ENCODE assay signal across 8 mouse cellular contexts in the genomic region with DNA sequence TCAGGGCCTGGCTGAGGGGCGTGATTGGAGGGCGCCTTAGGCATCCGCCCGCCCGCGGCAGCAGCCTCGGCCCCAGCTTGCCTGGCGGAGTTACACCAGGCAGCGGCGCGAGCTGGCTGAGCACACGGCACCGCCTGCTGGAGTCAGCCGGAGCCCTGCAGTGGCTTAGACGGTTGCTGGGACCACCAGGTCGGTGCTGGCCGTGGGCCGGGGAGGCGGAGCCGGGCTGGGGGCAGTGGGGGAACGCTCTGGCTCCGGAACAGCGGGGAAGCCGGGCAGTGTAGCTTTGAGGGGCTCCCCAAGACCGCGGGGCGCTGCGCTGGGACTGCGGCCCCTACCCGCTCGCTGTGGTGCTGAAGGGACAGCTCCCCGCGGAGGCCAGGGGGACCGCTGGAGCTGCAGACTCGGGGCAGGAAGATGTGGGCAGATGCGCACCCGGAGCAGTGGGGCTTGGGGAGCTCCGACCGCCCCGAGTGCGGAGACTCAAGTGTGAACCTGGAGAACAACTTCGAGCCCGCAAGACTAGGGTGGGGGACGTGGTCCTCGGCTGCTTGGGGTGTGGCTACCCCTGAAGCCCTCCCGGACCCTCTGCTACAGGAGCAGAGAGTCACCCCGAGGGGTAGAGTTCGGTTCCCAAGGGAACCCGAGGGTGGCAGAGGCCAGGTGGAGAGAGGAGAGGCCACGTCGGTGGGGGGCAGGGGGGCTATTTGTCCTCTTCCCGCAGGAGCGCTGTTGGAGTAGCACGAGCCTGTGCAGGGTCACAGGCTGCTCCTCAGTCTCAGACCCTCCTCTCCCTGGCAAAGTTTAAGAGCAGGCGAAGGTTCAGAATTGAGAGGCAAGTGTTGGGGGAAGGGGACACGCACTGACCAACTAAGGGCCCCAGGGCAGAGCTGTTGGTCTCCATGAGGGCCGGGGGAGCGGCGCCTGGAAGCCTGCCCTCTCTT. TPM values are rescaled to one million over a fixed set of nuclear protein-coding genes. Genes with fewer than 3 reads are reported as not detected.
DNase-seq lines count a peak whose midpoint lies in the region; ATAC-seq and TF ChIP-seq lines count a peak whose summit lies in the region.

No protein-coding gene starts in this region.

- H3K4me2 ChIP-seq in hindbrain, postnatal 0 days (ENCODE audit: low read depth, low read length), result peak overlapping the region; percentile 70
- H3K4me2 ChIP-seq in limb, embryonic 13.5 days (replicated peaks), result peak overlapping the region; percentile 64
- H3K4me2 ChIP-seq in midbrain, embryonic 14.5 days (ENCODE audit: low read length), result peak overlapping the region; percentile 77

- TF ChIP-seq CTCF in hindbrain, postnatal 0 days (IDR thresholded peaks at IDR 0.05; ENCODE audit: low read depth), result peak; percentile 54

- peak overlapping the region; percentile 53 for H3K4me3 ChIP-seq in hindbrain, postnatal 0 days (ENCODE audit: low read length)
- peak overlapping the region; percentile 35 for H3K4me3 ChIP-seq in limb, embryonic 13.5 days
- H3K4me3 ChIP-seq in midbrain, embryonic 14.5 days (replicated peaks; ENCODE audit: low read depth, low read length), result peak overlapping the region; percentile 49

- under 1% methylated on average over 56 of the region's 59 CpGs for WGBS in hindbrain, postnatal 0 days
- under 1% methylated on average over 58 of the region's 59 CpGs for WGBS in limb, embryonic 13.5 days
- WGBS in midbrain, embryonic 14.5 days, result under 1% methylated on average over 59 of the region's 59 CpGs

- no peaks in the 10 kb centered on the region for H3K36me3 ChIP-seq in hindbrain, postnatal 0 days (ENCODE audit: insufficient read depth, low read length)
- no peaks in the 10 kb centered on the region for H3K36me3 ChIP-seq in limb, embryonic 13.5 days
- no peaks in the 10 kb centered on the region for H3K36me3 ChIP-seq in midbrain, embryonic 14.5 days (ENCODE audit: control insufficient read depth, insufficient read depth, low read length)

- H3K4me1 ChIP-seq in hindbrain, postnatal 0 days (ENCODE audit: insufficient read depth, low read length), result peaks cover 14% of the 10 kb centered on the region
- H3K4me1 ChIP-seq in limb, embryonic 13.5 days, result peaks cover 24% of the 10 kb centered on the region
- peaks cover 37% of the 10 kb centered on the region for H3K4me1 ChIP-seq in midbrain, embryonic 14.5 days (ENCODE audit: control insufficient read depth, insufficient read depth, low read length)

- DNase-seq in adrenal gland, adult (ENCODE audit: inconsistent age in 2 of 2, low spot score in 1 of 2), result peak; percentile 83 to 94
- DNase-seq in cerebellum, postnatal 14 days, result peak; percentile 77 to 80
- peak; percentile 88 for DNase-seq in gastrocnemius, postnatal 10 days
- DNase-seq in hindbrain, postnatal 0 days (ENCODE audit: low spot score), result peak; percentile 91
- DNase-seq in midbrain, embryonic 14.5 days, result peak; percentile 92
- DNase-seq in spleen, adult 12 weeks (ENCODE audit: low spot score), result peak; percentile 51

- H3K9me3 ChIP-seq in hindbrain, postnatal 0 days (ENCODE audit: low read length), result no peaks in the 10 kb centered on the region
- no peaks in the 10 kb centered on the region for H3K9me3 ChIP-seq in limb, embryonic 13.5 days
- H3K9me3 ChIP-seq in midbrain, embryonic 14.5 days (ENCODE audit: control insufficient read depth, low read length), result no peaks in the 10 kb centered on the region

- peak overlapping the region; percentile 88 for H3K27ac ChIP-seq in hindbrain, postnatal 0 days
- H3K27ac ChIP-seq in limb, embryonic 13.5 days, result no peak overlapping the region; the same call in 1 of the 2 replicates
- H3K27ac ChIP-seq in midbrain, embryonic 14.5 days (replicated peaks; ENCODE audit: low read depth, low read length), result peak overlapping the region; percentile 87

- peak overlapping the region; percentile 73 for H3K9ac ChIP-seq in hindbrain, postnatal 0 days (replicated peaks; ENCODE audit: low read length)
- no peak overlapping the region for H3K9ac ChIP-seq in limb, embryonic 13.5 days
- peak overlapping the region; percentile 64 for H3K9ac ChIP-seq in midbrain, embryonic 14.5 days (replicated peaks; ENCODE audit: low read length)

- peak; percentile 86 for ATAC-seq in hindbrain, postnatal 0 days
- peak; percentile 93 for ATAC-seq in limb, embryonic 13.5 days (ENCODE audit: low FRiP score, low read depth)
- ATAC-seq in midbrain, embryonic 14.5 days (ENCODE audit: low FRiP score, low TSS enrichment), result peak; percentile 81
- no peak for ATAC-seq in activated CD4-positive, CD25-positive, alpha-beta regulatory T cell, adult 4 months

- H3K27me3 ChIP-seq in hindbrain, postnatal 0 days (ENCODE audit: insufficient read depth, low read length), result no peaks in the 10 kb centered on the region
- peaks cover 52% of the 10 kb centered on the region for H3K27me3 ChIP-seq in limb, embryonic 13.5 days
- H3K27me3 ChIP-seq in midbrain, embryonic 14.5 days (ENCODE audit: control insufficient read depth, insufficient read depth, low read length), result no peaks in the 10 kb centered on the region

RNA-seq across cellular contexts. Expression of a gene that starts 0.5 kb away (rescaled TPM):
- 10 to 100 TPM in 1 of 2 experiments, 1 to 10 TPM in 1; 8.9 to 11.0 TPM for total RNA-seq in gastrocnemius, postnatal 10 days (2021)
- total RNA-seq in hindbrain, postnatal 0 days (2014; rRNA removed), result 118 and 120 TPM in 2 replicates
- polyA plus RNA-seq in hindbrain, postnatal 0 days (2015; fragmentation: Nextera tagmentation; extraction: Ambion mirVana), result 46.2 and 47.4 TPM in 2 replicates
- polyA plus RNA-seq in limb, embryonic 13.5 days (2015; fragmentation: Nextera tagmentation; extraction: Ambion mirVana), result 3.8 and 4.0 TPM in 2 replicates
- polyA plus RNA-seq in midbrain, embryonic 14.5 days (2014; fragmentation: Nextera tagmentation; extraction: Ambion mirVana), result 39.4 and 41.9 TPM in 2 replicates
- polyA plus RNA-seq in activated CD4-positive, CD25-positive, alpha-beta regulatory T cell, adult 4 months (2017; shearing (Covaris generic)), result not detected
